Mouse (Mus musculus): Measurements from ENCODE around the gene Ppp2r5c. TPM values are rescaled to one million over a fixed set of nuclear protein-coding genes. Genes with fewer than 3 reads are reported as not detected.
A peak's percentile ranks its signal among the peaks of the same experiment; 100 is the strongest.

The Ppp2r5c gene
- polyA plus RNA-seq, 1 experiment from 2014 or later: 180 TPM

- no peak overlapping the region for H3K27ac ChIP-seq (ENCODE audit: low read depth)
- WGBS: 64% methylated on average over 11 of the region's 11 CpGs
- H3K4me1 ChIP-seq (ENCODE audit: insufficient read depth): no peaks in the 10 kb centered on the region
- H3K9ac ChIP-seq: no peak overlapping the region
- H3K4me3 ChIP-seq (ENCODE audit: low read depth, low read length): no peak overlapping the region
- TF ChIP-seq CTCF (IDR thresholded peaks at IDR 0.05; ENCODE audit: low read depth): peak; percentile 33; the same call in 1 of the 2 replicates
- DNase-seq (peak; percentile 59), ATAC-seq (ENCODE audit: insufficient read depth) (peak; percentile 65)
- no peak overlapping the region for H3K4me2 ChIP-seq
- H3K27me3 ChIP-seq (ENCODE audit: insufficient read depth, low read length): no peaks in the 10 kb centered on the region
- H3K36me3 ChIP-seq (ENCODE audit: insufficient read depth): peaks cover 33% of the 10 kb centered on the region
- no peaks in the 10 kb centered on the region for H3K9me3 ChIP-seq (ENCODE audit: low read depth, low read length)
Measured at GRCm38 (mm10) chr12:110608460-110609152, 161.7 kb downstream of the Ppp2r5c start.

- H3K36me3 ChIP-seq (ENCODE audit: insufficient read depth): peaks cover 38% of the 10 kb centered on the region
- no peak for TF ChIP-seq CTCF (IDR thresholded peaks at IDR 0.05; ENCODE audit: low read depth)
- no peak overlapping the region for H3K9ac ChIP-seq
- no peak overlapping the region for H3K4me2 ChIP-seq
- no peak overlapping the region for H3K4me3 ChIP-seq (ENCODE audit: low read depth, low read length)
- H3K27me3 ChIP-seq (ENCODE audit: insufficient read depth, low read length): no peaks in the 10 kb centered on the region
- H3K9me3 ChIP-seq (ENCODE audit: low read depth, low read length): no peaks in the 10 kb centered on the region
- 88% methylated on average over 9 of the region's 9 CpGs for WGBS
- ATAC-seq (ENCODE audit: insufficient read depth) (0 out of 2 replicates have a peak, but pooled peaks have one; percentile 6), DNase-seq (no peak)
- no peaks in the 10 kb centered on the region for H3K4me1 ChIP-seq (ENCODE audit: insufficient read depth)
- no peak overlapping the region for H3K27ac ChIP-seq (ENCODE audit: low read depth)
Measured at GRCm38 (mm10) chr12:110609153-110609497, 162.2 kb downstream of the Ppp2r5c start.

GRCm38 (mm10) chr12:110610713-110611112, 163.8 kb downstream of the Ppp2r5c start:
- TF ChIP-seq CTCF (IDR thresholded peaks at IDR 0.05; ENCODE audit: low read depth): no peak
- H3K4me3 ChIP-seq (ENCODE audit: low read depth, low read length): no peak overlapping the region
- H3K27me3 ChIP-seq (ENCODE audit: insufficient read depth, low read length): no peaks in the 10 kb centered on the region
- ATAC-seq (ENCODE audit: insufficient read depth) (no peak), DNase-seq (no peak)
- H3K9me3 ChIP-seq (ENCODE audit: low read depth, low read length): no peaks in the 10 kb centered on the region
- no peaks in the 10 kb centered on the region for H3K4me1 ChIP-seq (ENCODE audit: insufficient read depth)
- no peak overlapping the region for H3K9ac ChIP-seq
- no peak overlapping the region for H3K4me2 ChIP-seq
- H3K27ac ChIP-seq (ENCODE audit: low read depth): no peak overlapping the region
- 91% methylated on average over 2 of the region's 2 CpGs for WGBS
- H3K36me3 ChIP-seq (ENCODE audit: insufficient read depth): peaks cover 54% of the 10 kb centered on the region

- H3K4me2 ChIP-seq: no peak overlapping the region
- H3K27me3 ChIP-seq (ENCODE audit: insufficient read depth, low read length): no peaks in the 10 kb centered on the region
- H3K36me3 ChIP-seq (ENCODE audit: insufficient read depth): peaks cover 100% of the 10 kb centered on the region
- no peak overlapping the region for H3K9ac ChIP-seq
- no peak for TF ChIP-seq CTCF (IDR thresholded peaks at IDR 0.05; ENCODE audit: low read depth)
- 94% methylated on average over 11 of the region's 11 CpGs for WGBS
- no peak overlapping the region for H3K4me3 ChIP-seq (ENCODE audit: low read depth, low read length)
- no peak overlapping the region for H3K27ac ChIP-seq (ENCODE audit: low read depth)
- no peak for ATAC-seq (ENCODE audit: insufficient read depth)
- H3K4me1 ChIP-seq (ENCODE audit: insufficient read depth): no peaks in the 10 kb centered on the region
- no peak for DNase-seq
- no peaks in the 10 kb centered on the region for H3K9me3 ChIP-seq (ENCODE audit: low read depth, low read length)
Measured at GRCm38 (mm10) chr12:110630056-110630455, 183.1 kb downstream of the Ppp2r5c start.

Other genes with a start within 250 kb of the Ppp2r5c start
- gene Dio3, start 168.1 kb upstream of the Ppp2r5c start, polyA plus RNA-seq (2014; fragmentation: Nextera tagmentation; extraction: Ambion mirVana): 0.12 TPM in 1 of 2 replicates, not detected in the other
- 59.0 and 72.3 TPM in 2 replicates for gene Dync1h1, start 154.3 kb downstream of the Ppp2r5c start, polyA plus RNA-seq (2014; fragmentation: Nextera tagmentation; extraction: Ambion mirVana)
- 0.34 TPM in 1 of 2 replicates, not detected in the other for gene 1700001K19Rik, start 235.5 kb downstream of the Ppp2r5c start, polyA plus RNA-seq (2014; fragmentation: Nextera tagmentation; extraction: Ambion mirVana)

Measured in lung, embryonic 14.5 days (tissue).